Mouse (Mus musculus) liver, postnatal 0 days (tissue): ENCODE measurements around the gene Gp9. TPM values are rescaled to one million over a fixed set of nuclear protein-coding genes. Genes with fewer than 3 reads are reported as not detected.

ENCODE experiments used
- ATAC-seq: fragments of 200-750 bp; cut with Nextera tagmentation; 2 replicates; pipeline ENCODE4 v1.8.0; 2017; ENCODE audit warnings: mild to moderate bottlenecking, moderate library complexity
- DNase-seq: peaks from one replicate; pipeline ENCODE4 v3.0.0-alpha.2; 2016
- H3K27ac ChIP-seq: fragments of 300-500 bp; sonication (generic); 2 replicates; pipeline ENCODE4 v1.5.1; 2014; ENCODE audit warnings: antibody characterized with exemption, moderate library complexity, mild to moderate bottlenecking, low read depth
- H3K27me3 ChIP-seq: fragments of 300-500 bp; sonication (generic); 2 replicates; pipeline ENCODE4 v1.6.1; 2014; ENCODE audit warnings: low read length, control low read depth, mixed read lengths; ENCODE audit not compliant: insufficient read depth
- H3K36me3 ChIP-seq: fragments of 300-500 bp; sonication (generic); replicated peaks from 2 replicates; pipeline ENCODE4 v1.6.1; 2014; ENCODE audit warnings: mild to moderate bottlenecking, control low read depth, low read length, moderate library complexity, mixed read lengths; ENCODE audit not compliant: insufficient read depth
- H3K4me1 ChIP-seq: fragments of 300-500 bp; sonication (generic); 2 replicates; pipeline ENCODE4 v1.6.1; 2014; ENCODE audit warnings: antibody characterized with exemption, mild to moderate bottlenecking, control low read depth; ENCODE audit not compliant: insufficient read depth
- H3K4me2 ChIP-seq: fragments of 300-500 bp; sonication (generic); 2 replicates; pipeline ENCODE4 v1.6.1; 2014; ENCODE audit warnings: low read depth, mild to moderate bottlenecking, low read length, moderate library complexity, mixed read lengths
- H3K4me3 ChIP-seq: fragments of 300-500 bp; sonication (generic); 2 replicates; pipeline ENCODE4 v1.5.1; 2014; ENCODE audit warnings: low read depth, low read length
- H3K9ac ChIP-seq: fragments of 300-500 bp; sonication (generic); replicated peaks from 2 replicates; pipeline ENCODE4 v1.6.1; 2014; ENCODE audit warnings: mild to moderate bottlenecking, moderate library complexity
- H3K9me3 ChIP-seq: fragments of 300-500 bp; sonication (generic); 2 replicates; pipeline ENCODE4 v1.6.1; 2016; ENCODE audit warnings: mild to moderate bottlenecking, control low read depth, low read length, mixed read lengths
- CTCF ChIP-seq: sonication (generic); IDR thresholded peaks from 2 replicates; pipeline ENCODE4 v1.5.1; 2016; ENCODE audit warnings: antibody characterized with exemption, low read depth
- EP300 ChIP-seq: IDR thresholded peaks from 2 replicates; pipeline ENCODE4 v1.6.1; 2016; ENCODE audit warnings: antibody characterized with exemption, low read depth, mild to moderate bottlenecking
- WGBS: fragments of 180-500 bp; shearing (Covaris S2); extraction: QIAGEN DNeasy Blood & Tissue Kit; methylation state at CpG from one replicate; pipeline ENCODE4 v1.1.7; 2014; ENCODE audit not compliant: insufficient replicate concordance; 5-methylcytosine and 5-hydroxymethylcytosine counted together
- polyA plus RNA-seq: library from polyadenylated mRNA; unstranded; fragments of >200 nt; fragmentation: Nextera tagmentation; extraction: Ambion mirVana; gene quantifications from 2 replicates; pipeline ENCODE4 v1.2.1, GENCODE M21; 2015

Gene Gp9
- polyA plus RNA-seq, 1 experiment from 2014 or later = 38.0 TPM

DNA sequence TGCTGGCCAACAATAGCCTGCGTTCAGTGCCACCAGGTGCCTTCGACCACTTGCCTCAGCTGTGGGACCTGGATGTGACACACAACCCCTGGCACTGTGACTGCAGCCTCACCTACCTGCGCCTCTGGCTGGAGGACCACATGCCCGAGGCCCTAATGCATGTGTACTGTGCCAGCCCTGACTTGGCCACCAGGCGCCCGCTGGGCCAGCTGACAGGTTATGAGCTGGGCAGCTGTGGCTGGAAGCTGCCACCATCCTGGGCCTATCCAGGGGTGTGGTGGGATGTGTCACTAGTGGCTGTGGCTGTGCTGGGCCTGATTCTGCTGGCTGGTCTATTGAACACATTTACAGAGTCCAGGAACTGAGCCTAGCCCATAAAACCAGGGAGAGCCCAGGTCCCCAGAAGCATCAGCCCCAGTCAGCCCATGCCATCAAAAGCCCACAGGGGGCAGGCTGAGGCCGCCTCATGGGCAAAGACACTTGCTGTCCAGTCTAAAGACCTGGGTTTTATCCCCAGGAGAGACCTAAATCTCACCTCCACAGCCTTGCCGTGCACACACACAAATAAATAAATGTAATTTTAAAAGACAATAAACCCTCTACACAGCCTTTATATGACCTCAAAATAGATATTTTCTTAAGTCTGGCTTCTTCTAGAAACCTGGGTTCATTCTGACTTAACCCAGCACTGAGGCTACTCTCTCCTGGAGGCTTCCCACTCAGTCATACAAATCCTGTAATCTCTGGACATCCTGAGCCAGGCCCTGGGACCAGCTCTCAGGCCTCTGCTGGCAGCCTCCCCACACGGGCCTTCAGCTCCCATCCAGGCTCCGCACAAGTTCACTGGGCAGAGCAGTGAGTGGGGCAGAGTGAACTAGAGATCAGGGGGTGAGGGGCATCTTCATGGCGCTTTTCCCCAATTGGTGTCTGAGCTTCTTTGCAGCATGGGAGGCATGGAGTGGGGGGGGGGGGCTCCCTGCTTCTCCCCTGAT is 1.6 kb downstream of the Gp9 start:
- Histone ChIP-seq H3K4me3 (no peak overlapping the region), H3K36me3 (no peaks in the 10 kb centered on the region), H3K27ac (no peak overlapping the region), H3K27me3 (no peaks in the 10 kb centered on the region), H3K9ac (no peak overlapping the region), H3K9me3 (no peaks in the 10 kb centered on the region), H3K4me1 (peaks cover 24% of the 10 kb centered on the region), H3K4me2 (no peak overlapping the region)
- peak; percentile 61 for TF ChIP-seq CTCF
- no peak for TF ChIP-seq EP300
- ATAC-seq (no peak), DNase-seq (no peak)
- WGBS = 81% methylated on average over 11 of the region's 11 CpGs

DNA sequence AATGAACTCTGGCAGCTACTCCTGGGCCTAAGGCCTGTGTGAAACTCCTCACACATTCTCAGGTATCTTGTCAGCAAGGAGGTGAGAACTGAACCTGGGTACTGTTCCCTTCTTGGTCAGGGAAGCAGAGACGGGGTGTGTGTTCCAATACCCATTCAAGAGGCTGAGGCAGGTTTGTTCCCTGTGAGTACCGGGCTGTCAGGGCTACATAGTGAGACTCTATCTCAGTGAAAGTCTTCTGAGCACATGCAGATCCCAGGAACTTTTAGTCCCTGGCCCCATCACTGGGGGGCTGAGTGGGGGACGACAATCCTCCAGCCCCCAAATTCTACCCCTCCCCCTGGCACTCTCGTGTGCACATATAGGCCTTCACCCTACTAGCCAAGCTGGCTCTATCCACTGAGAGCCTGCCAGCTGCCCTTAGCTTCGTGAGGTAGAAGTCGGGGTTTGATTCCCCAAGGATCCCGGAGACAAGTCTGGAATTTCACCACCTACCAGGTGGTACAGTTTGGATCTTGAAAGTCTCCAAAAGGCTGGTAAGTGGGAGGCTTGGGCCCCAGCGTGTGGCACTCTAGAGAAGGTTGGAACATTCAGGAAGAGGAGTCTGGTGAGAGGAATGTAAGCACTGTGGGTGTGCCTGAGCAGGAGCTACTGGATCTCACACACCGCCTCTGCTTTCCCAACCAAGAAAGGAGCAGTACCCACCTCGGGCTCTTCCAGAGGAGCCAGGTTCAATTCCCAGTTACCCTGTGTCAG is 2.9 kb downstream of the Gp9 start:
- no peaks in the 10 kb centered on the region for H3K9me3 ChIP-seq
- H3K36me3 ChIP-seq = no peaks in the 10 kb centered on the region
- ATAC-seq (no peak), DNase-seq (no peak)
- TF ChIP-seq CTCF = no peak
- TF ChIP-seq EP300 = no peak
- H3K27me3 ChIP-seq = no peaks in the 10 kb centered on the region
- 80% methylated on average over 10 of the region's 10 CpGs for WGBS
- H3K4me3 ChIP-seq = no peak overlapping the region
- H3K9ac ChIP-seq = no peak overlapping the region
- H3K27ac ChIP-seq = no peak overlapping the region
- peaks cover 24% of the 10 kb centered on the region for H3K4me1 ChIP-seq
- no peak overlapping the region for H3K4me2 ChIP-seq

DNA sequence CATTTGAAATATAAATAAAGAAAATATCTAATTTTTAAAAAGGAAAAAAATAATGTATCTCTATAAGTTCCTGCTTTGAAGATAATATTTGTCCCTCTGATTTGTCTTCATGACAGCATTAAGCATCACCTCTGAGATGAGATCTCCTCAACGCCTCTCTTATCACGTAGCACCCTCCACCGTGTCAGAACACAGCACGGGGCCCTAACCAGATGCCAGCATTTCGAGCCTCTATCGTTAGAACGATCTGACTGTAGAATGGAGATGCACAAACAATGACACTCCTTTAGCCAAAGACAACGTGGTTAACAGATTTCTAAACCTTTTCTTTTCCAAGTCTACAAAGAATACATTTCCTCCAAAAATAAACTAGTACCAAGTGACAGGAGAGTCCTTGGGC is 6.2 kb downstream of the Gp9 start:
- Histone ChIP-seq H3K4me3 (no peak overlapping the region), H3K4me1 (peaks cover 19% of the 10 kb centered on the region), H3K4me2 (no peak overlapping the region), H3K27me3 (no peaks in the 10 kb centered on the region), H3K9ac (no peak overlapping the region), H3K9me3 (no peaks in the 10 kb centered on the region), H3K27ac (no peak overlapping the region), H3K36me3 (no peaks in the 10 kb centered on the region)
- TF ChIP-seq CTCF = no peak
- TF ChIP-seq EP300 = no peak
- 45% methylated on average over 8 of the region's 8 CpGs for WGBS
- DNase-seq (no peak), ATAC-seq (no peak)

DNA sequence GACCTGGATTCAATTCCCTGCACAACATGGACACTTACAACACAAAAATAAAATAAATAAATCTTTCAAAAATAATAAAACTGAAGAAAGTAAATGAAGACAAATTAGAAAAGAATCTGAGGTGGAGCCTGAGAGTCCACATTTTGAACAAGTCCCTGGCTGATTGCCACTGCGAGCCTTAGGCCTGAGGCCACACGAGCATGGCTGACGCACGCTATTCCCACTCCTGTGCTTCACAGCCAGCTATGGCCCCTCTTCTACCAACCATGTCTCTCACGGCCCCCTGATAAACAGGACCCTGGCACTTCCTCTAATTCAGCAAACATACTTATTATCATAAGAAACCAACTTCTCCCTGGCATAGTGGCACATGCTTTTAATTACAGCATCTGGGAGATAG is 8.7 kb downstream of the Gp9 start:
- Histone ChIP-seq H3K27ac (no peak overlapping the region), H3K4me2 (no peak overlapping the region), H3K9ac (no peak overlapping the region), H3K27me3 (no peaks in the 10 kb centered on the region), H3K4me3 (no peak overlapping the region), H3K9me3 (no peaks in the 10 kb centered on the region), H3K36me3 (peaks cover 14% of the 10 kb centered on the region), H3K4me1 (peaks cover 45% of the 10 kb centered on the region)
- no peak for DNase-seq
- no peak for ATAC-seq
- WGBS = 69% methylated on average over 5 of the region's 5 CpGs
- TF ChIP-seq CTCF = no peak
- no peak for TF ChIP-seq EP300

DNA sequence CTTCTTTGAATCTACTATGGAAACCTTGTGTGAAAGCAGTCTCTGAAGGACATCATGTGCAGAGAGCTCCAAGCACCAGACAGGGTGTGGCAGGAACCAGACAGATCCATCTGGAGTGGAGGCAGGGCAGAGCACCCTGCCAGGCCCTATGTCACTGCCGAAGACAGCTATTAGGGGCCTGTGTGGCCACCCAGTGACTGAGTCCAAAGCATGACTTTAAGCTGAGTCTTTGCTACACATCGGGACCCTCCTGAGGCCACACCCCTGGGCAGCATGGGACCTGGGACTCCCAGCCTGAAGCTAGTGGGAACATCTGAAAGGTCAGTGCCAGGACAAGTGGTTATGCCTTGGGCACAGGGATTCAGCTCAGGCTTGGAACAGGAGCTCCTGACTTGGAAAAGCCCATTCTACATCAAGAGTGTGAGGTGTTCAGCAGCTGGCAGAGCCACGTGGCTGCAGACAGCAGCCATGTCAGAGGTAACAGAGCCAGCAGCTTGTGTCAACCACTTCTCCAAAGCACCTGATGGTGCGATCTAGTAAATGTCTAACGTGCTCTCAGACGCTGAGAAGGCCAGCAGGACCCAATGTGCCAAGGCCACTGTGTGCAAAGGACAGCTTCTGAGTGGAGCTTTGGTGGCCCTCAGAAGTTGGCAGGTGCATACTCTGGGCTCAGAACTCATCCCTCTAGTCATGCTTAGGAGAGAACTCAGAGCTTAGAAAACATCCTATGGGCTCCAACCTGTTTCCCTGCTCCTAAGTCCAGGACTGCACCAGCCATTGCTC is 9.4 kb downstream of the Gp9 start:
- peak; percentile 21 for DNase-seq
- H3K4me1 ChIP-seq = peaks cover 49% of the 10 kb centered on the region
- H3K36me3 ChIP-seq = peaks cover 20% of the 10 kb centered on the region
- no peak for ATAC-seq
- no peaks in the 10 kb centered on the region for H3K27me3 ChIP-seq
- H3K4me3 ChIP-seq = no peak overlapping the region
- WGBS = 73% methylated on average over 6 of the region's 6 CpGs
- no peak overlapping the region for H3K4me2 ChIP-seq
- no peak overlapping the region for H3K27ac ChIP-seq
- no peak overlapping the region for H3K9ac ChIP-seq
- no peak for TF ChIP-seq CTCF
- TF ChIP-seq EP300 = no peak
- no peaks in the 10 kb centered on the region for H3K9me3 ChIP-seq
